Mouse (Mus musculus): Measurements from ENCODE around the gene Apbb1.

The Apbb1 gene

GRCm38 (mm10) chr7:105581094-105581703 is at the start of gene Apbb1:
Gene Apbb1, minus strand, starts transcription at chr7:105581653.
- DNase-seq (ENCODE audit: low spot score in 2 of 2) = peak; percentile 85

- peak in 1 of 2 experiments; percentile 59 for DNase-seq (ENCODE audit: low spot score in 2 of 2)
Measured at GRCm38 (mm10) chr7:105628633-105629032, 47.2 kb upstream of the Apbb1 start.

- DNase-seq (ENCODE audit: low spot score in 2 of 2) = no peak
Measured at GRCm38 (mm10) chr7:105625397-105625796, 43.9 kb upstream of the Apbb1 start.

- no peak for DNase-seq (ENCODE audit: low spot score in 2 of 2)
Measured at GRCm38 (mm10) chr7:105621646-105622292, 40.3 kb upstream of the Apbb1 start.

GRCm38 (mm10) chr7:105621053-105621452 is 39.6 kb upstream of the Apbb1 start:
- no peak for DNase-seq (ENCODE audit: low spot score in 2 of 2)

GRCm38 (mm10) chr7:105619701-105620100 is 38.2 kb upstream of the Apbb1 start:
- no peak for DNase-seq (ENCODE audit: low spot score in 2 of 2)

GRCm38 (mm10) chr7:105617810-105618209 is 36.4 kb upstream of the Apbb1 start:
- DNase-seq (ENCODE audit: low spot score in 2 of 2) = no peak

GRCm38 (mm10) chr7:105616561-105616960 is 35.1 kb upstream of the Apbb1 start:
- no peak for DNase-seq (ENCODE audit: low spot score in 2 of 2)

- DNase-seq (ENCODE audit: low spot score in 2 of 2) = no peak
Measured at GRCm38 (mm10) chr7:105615720-105616119, 34.3 kb upstream of the Apbb1 start.

GRCm38 (mm10) chr7:105614400-105614799 is 32.9 kb upstream of the Apbb1 start:
- DNase-seq (ENCODE audit: low spot score in 2 of 2) = no peak

GRCm38 (mm10) chr7:105611767-105612166 is 30.3 kb upstream of the Apbb1 start:
- DNase-seq (ENCODE audit: low spot score in 2 of 2) = no peak

GRCm38 (mm10) chr7:105608467-105608866 is 27.0 kb upstream of the Apbb1 start:
- DNase-seq (ENCODE audit: low spot score in 2 of 2) = no peak

- DNase-seq (ENCODE audit: low spot score in 2 of 2) = peak; percentile 53 to 70
Measured at GRCm38 (mm10) chr7:105602860-105603623, 21.6 kb upstream of the Apbb1 start.

- DNase-seq (ENCODE audit: low spot score in 2 of 2) = no peak
Measured at GRCm38 (mm10) chr7:105590097-105590496, 8.6 kb upstream of the Apbb1 start.

- no peak for DNase-seq (ENCODE audit: low spot score in 2 of 2)
Measured at GRCm38 (mm10) chr7:105588325-105588912, 7.0 kb upstream of the Apbb1 start.

- no peak for DNase-seq (ENCODE audit: low spot score in 2 of 2)
Measured at GRCm38 (mm10) chr7:105581959-105582358, 506 bp upstream of the Apbb1 start.

- peak; percentile 59 to 65 for DNase-seq (ENCODE audit: low spot score in 2 of 2)
Measured at GRCm38 (mm10) chr7:105580627-105581089, 795 bp downstream of the Apbb1 start.

- no peak for DNase-seq (ENCODE audit: low spot score in 2 of 2)
Measured at GRCm38 (mm10) chr7:105578481-105578880, 3.0 kb downstream of the Apbb1 start.

GRCm38 (mm10) chr7:105577377-105577871 is 4.0 kb downstream of the Apbb1 start:
- no peak for DNase-seq (ENCODE audit: low spot score in 2 of 2)

- no peak for DNase-seq (ENCODE audit: low spot score in 2 of 2)
Measured at GRCm38 (mm10) chr7:105576166-105576748, 5.2 kb downstream of the Apbb1 start.

GRCm38 (mm10) chr7:105574537-105574936 is 6.9 kb downstream of the Apbb1 start:
- peak in 1 of 2 experiments; percentile 37 for DNase-seq (ENCODE audit: low spot score in 2 of 2)

- DNase-seq (ENCODE audit: low spot score in 2 of 2) = no peak
Measured at GRCm38 (mm10) chr7:105572949-105573348, 8.5 kb downstream of the Apbb1 start.
